Mouse (Mus musculus) heart, adult 2 months (tissue): ENCODE results near the gene Cblb. TPM values are rescaled to one million over a fixed set of nuclear protein-coding genes. Genes with fewer than 3 reads are reported as not detected.

Experiments used
- DNase-seq, 2 experiments: peaks; one replicate each; pipeline ENCODE4 v3.0.0; 2021
- H3K27ac ChIP-seq: fragments of 200-600 bp; 2 replicates; pipeline ENCODE4 v1.8.1; 2022
- H3K27me3 ChIP-seq: fragments of 200-500 bp; 2 replicates; pipeline ENCODE4 v1.6.1; 2012; ENCODE audit warnings: mild to moderate bottlenecking, low read length, inconsistent platforms, mixed read lengths; ENCODE audit not compliant: control insufficient read depth, insufficient read depth
- H3K36me3 ChIP-seq: fragments of 200-500 bp; 2 replicates; pipeline ENCODE4 v1.6.1; 2012; ENCODE audit warnings: low read length, inconsistent platforms; ENCODE audit not compliant: control insufficient read depth, insufficient read depth
- H3K4me1 ChIP-seq: fragments of 200-500 bp; 2 replicates; pipeline ENCODE4 v1.6.1; 2011; ENCODE audit warnings: low read length; ENCODE audit not compliant: control insufficient read depth, insufficient read depth
- H3K4me3 ChIP-seq: fragments of 200-600 bp; 2 replicates; pipeline ENCODE4 v1.8.1; 2022
- H3K79me2 ChIP-seq: fragments of 200-500 bp; replicated peaks from 2 replicates; pipeline ENCODE4 v1.6.1; 2012; ENCODE audit warnings: mild to moderate bottlenecking, inconsistent platforms, low read length, moderate library complexity, mixed read lengths; ENCODE audit not compliant: control insufficient read depth, insufficient read depth
- H3K9ac ChIP-seq: fragments of 200-500 bp; 2 replicates; pipeline ENCODE4 v1.6.1; 2012; ENCODE audit warnings: low read depth, mild to moderate bottlenecking, control low read depth, inconsistent platforms, low read length, mixed read lengths
- CTCF ChIP-seq: fragments of 200-600 bp; IDR thresholded peaks from 2 replicates; pipeline ENCODE4 v1.8.1; 2022; ENCODE audit warnings: antibody characterized with exemption, mild to moderate bottlenecking, moderate library complexity
- EP300 ChIP-seq: fragments of 200-500 bp; IDR thresholded peaks from 2 replicates; pipeline ENCODE4 v1.6.1; 2011; ENCODE audit warnings: low read depth, low read length, control low read depth; ENCODE audit not compliant: insufficient read depth
- POLR2A ChIP-seq: fragments of 200-500 bp; IDR thresholded peaks from 2 replicates; pipeline ENCODE4 v1.6.1; 2011; ENCODE audit warnings: mild to moderate bottlenecking, low read depth, low read length, control low read depth; ENCODE audit not compliant: insufficient read depth
- WGBS: fragments of 180-500 bp; shearing (Covaris S2); methylation state at CpG from one replicate; pipeline ENCODE4 v1.1.7; 2018; 5-methylcytosine and 5-hydroxymethylcytosine counted together
- intact Hi-C: fragments of 180-260 bp; cut with DNase I; formaldehyde crosslinking; loops from one replicate; pipeline ENCODE4 v1.15.1; 2025
- polyA plus RNA-seq: library from polyadenylated mRNA; depleted of rRNA; stranded (reverse); fragments of >200 nt; gene quantifications from 2 replicates; pipeline ENCODE4 v1.2.3, GENCODE M21; 2012
- total RNA-seq, 2 experiments: library from RNA; stranded (reverse); gene quantifications; 2 replicates each; pipeline ENCODE4 v1.2.3; 2021

The Cblb gene
- total and polyA plus RNA-seq, 3 experiments = 7.5 to 14.0 (median 13.6) TPM

GRCm38 (mm10) chr16:52129357-52129905 lies 98.4 kb downstream of the Cblb start:
- Histone ChIP-seq H3K27ac (no peak overlapping the region), H3K79me2 (no peaks in the 10 kb centered on the region), H3K27me3 (no peaks in the 10 kb centered on the region), H3K4me3 (no peak overlapping the region), H3K4me1 (no peaks in the 10 kb centered on the region; the same call in 1 of the 2 replicates), H3K9ac (no peak overlapping the region), H3K36me3 (peaks cover 2% of the 10 kb centered on the region)
- TF ChIP-seq POLR2A (no peak), EP300 (no peak), CTCF (no peak)
- 90% methylated on average over 5 of the region's 5 CpGs for WGBS
- intact Hi-C loops = no loop called here
- no peak for DNase-seq

GRCm38 (mm10) chr16:52132808-52133490 lies 101.9 kb downstream of the Cblb start:
- Histone ChIP-seq H3K9ac (no peak overlapping the region), H3K79me2 (no peaks in the 10 kb centered on the region), H3K27me3 (no peaks in the 10 kb centered on the region), H3K27ac (no peak overlapping the region), H3K4me1 (no peaks in the 10 kb centered on the region), H3K4me3 (no peak overlapping the region), H3K36me3 (no peaks in the 10 kb centered on the region; the same call in none of the 2 replicates)
- intact Hi-C loops = no loop called here
- no peak for DNase-seq
- TF ChIP-seq CTCF (no peak), EP300 (no peak), POLR2A (no peak)
- WGBS = 84% methylated on average over 11 of the region's 11 CpGs

- no peak for TF ChIP-seq EP300
- TF ChIP-seq POLR2A = no peak
- no peak for TF ChIP-seq CTCF
- no peaks in the 10 kb centered on the region for H3K79me2 ChIP-seq
- WGBS = 52% methylated on average over 11 of the region's 11 CpGs
- H3K27ac ChIP-seq = 0 out of 2 replicates have a peak overlapping the region, but pooled peaks have one; percentile 27
- no peaks in the 10 kb centered on the region for H3K27me3 ChIP-seq
- intact Hi-C loops = no loop called here
- no peak overlapping the region for H3K9ac ChIP-seq
- no peak overlapping the region for H3K4me3 ChIP-seq
- H3K36me3 ChIP-seq = no peaks in the 10 kb centered on the region; the same call in none of the 2 replicates
- peak in 1 of 2 experiments; percentile 37 for DNase-seq
- no peaks in the 10 kb centered on the region for H3K4me1 ChIP-seq
These were observed 103.7 kb downstream of the Cblb start for GRCm38 (mm10) chr16:52134631-52135227.

GRCm38 (mm10) chr16:52135689-52136390 lies 104.8 kb downstream of the Cblb start:
- H3K4me1 ChIP-seq = no peaks in the 10 kb centered on the region
- intact Hi-C loops = no loop called here
- no peak for TF ChIP-seq POLR2A
- no peak for TF ChIP-seq EP300
- no peak for TF ChIP-seq CTCF
- no peaks in the 10 kb centered on the region for H3K79me2 ChIP-seq
- WGBS = 92% methylated on average over 9 of the region's 9 CpGs
- no peak overlapping the region for H3K27ac ChIP-seq
- no peak overlapping the region for H3K9ac ChIP-seq
- no peak overlapping the region for H3K4me3 ChIP-seq
- no peak for DNase-seq
- no peaks in the 10 kb centered on the region; the same call in none of the 2 replicates for H3K36me3 ChIP-seq
- H3K27me3 ChIP-seq = no peaks in the 10 kb centered on the region

GRCm38 (mm10) chr16:52143101-52143500 lies 112.1 kb downstream of the Cblb start:
- H3K4me3 ChIP-seq = no peak overlapping the region
- WGBS = 91% methylated on average over 13 of the region's 13 CpGs
- DNase-seq = no peak
- H3K36me3 ChIP-seq = no peaks in the 10 kb centered on the region; the same call in 1 of the 2 replicates
- intact Hi-C loops = no loop called here
- no peak overlapping the region for H3K9ac ChIP-seq
- H3K4me1 ChIP-seq = no peaks in the 10 kb centered on the region
- no peak overlapping the region for H3K27ac ChIP-seq
- no peaks in the 10 kb centered on the region for H3K27me3 ChIP-seq
- TF ChIP-seq POLR2A (no peak), EP300 (no peak)
- no peaks in the 10 kb centered on the region for H3K79me2 ChIP-seq

- Histone ChIP-seq H3K27ac (no peak overlapping the region), H3K4me1 (no peaks in the 10 kb centered on the region), H3K79me2 (no peaks in the 10 kb centered on the region), H3K4me3 (no peak overlapping the region), H3K36me3 (no peaks in the 10 kb centered on the region; the same call in 1 of the 2 replicates), H3K9ac (no peak overlapping the region), H3K27me3 (no peaks in the 10 kb centered on the region)
- no peak for DNase-seq
- intact Hi-C loops = no loop called here
- WGBS = 97% methylated on average over 3 of the region's 3 CpGs
- TF ChIP-seq CTCF (no peak), EP300 (no peak), POLR2A (no peak)
These were observed 112.8 kb downstream of the Cblb start for GRCm38 (mm10) chr16:52143818-52144217.
